Mouse (Mus musculus) liver, embryonic 13.5 days (tissue): ENCODE measurements around the gene Ints1. TPM values are rescaled to one million over a fixed set of nuclear protein-coding genes. Genes with fewer than 3 reads are reported as not detected.
A peak's percentile ranks its signal among the peaks of the same experiment; 100 is the strongest.

ENCODE experiments used
- ATAC-seq: fragments of 200-750 bp; cut with Nextera tagmentation; 2 replicates; pipeline ENCODE4 v1.8.0; 2017; ENCODE audit warnings: low read depth, mild to moderate bottlenecking, moderate number of reproducible peaks, moderate library complexity
- DNase-seq: peaks from one replicate; pipeline ENCODE4 v3.0.0; 2022
- H3K27ac ChIP-seq: fragments of 300-500 bp; sonication (generic); 2 replicates; pipeline ENCODE4 v1.5.1; 2015; ENCODE audit warnings: moderate library complexity, mild to moderate bottlenecking, inconsistent platforms
- H3K27me3 ChIP-seq: fragments of 300-500 bp; sonication (generic); 2 replicates; pipeline ENCODE4 v1.6.1; 2015; ENCODE audit warnings: mild to moderate bottlenecking, inconsistent platforms
- H3K36me3 ChIP-seq: fragments of 300-500 bp; sonication (generic); 2 replicates; pipeline ENCODE4 v1.6.1; 2015; ENCODE audit warnings: mild to moderate bottlenecking, inconsistent platforms
- H3K4me1 ChIP-seq: fragments of 300-500 bp; sonication (generic); replicated peaks from 2 replicates; pipeline ENCODE4 v1.6.1; 2015; ENCODE audit warnings: inconsistent platforms
- H3K4me2 ChIP-seq: fragments of 300-500 bp; sonication (generic); 2 replicates; pipeline ENCODE4 v1.6.1; 2015; ENCODE audit warnings: inconsistent platforms, mild to moderate bottlenecking, moderate library complexity
- H3K4me3 ChIP-seq: fragments of 300-500 bp; sonication (generic); replicated peaks from 2 replicates; pipeline ENCODE4 v1.5.1; 2015; ENCODE audit warnings: mild to moderate bottlenecking, inconsistent platforms
- H3K9ac ChIP-seq: fragments of 300-500 bp; sonication (generic); 2 replicates; pipeline ENCODE4 v1.6.1; 2015; ENCODE audit warnings: mild to moderate bottlenecking, inconsistent platforms
- H3K9me3 ChIP-seq: fragments of 300-500 bp; sonication (generic); replicated peaks from 2 replicates; pipeline ENCODE4 v1.6.1; 2016; ENCODE audit warnings: inconsistent platforms
- WGBS: fragments of 180-500 bp; shearing (Covaris S2); methylation state at CpG from one replicate; pipeline ENCODE4 v1.1.7; 2015; ENCODE audit not compliant: insufficient replicate concordance; 5-methylcytosine and 5-hydroxymethylcytosine counted together
- polyA plus RNA-seq: library from polyadenylated mRNA; unstranded; fragments of >200 nt; fragmentation: Nextera tagmentation; extraction: Ambion mirVana; gene quantifications from 2 replicates; pipeline ENCODE4 v1.2.1, GENCODE M21; 2015

Ints1 gene
- polyA plus RNA-seq, 1 experiment from 2014 or later, result 12.7 TPM

- H3K27ac ChIP-seq, result peak overlapping the region; percentile 99
- H3K27me3 ChIP-seq, result no peaks in the 10 kb centered on the region
- no peak for DNase-seq
- H3K9ac ChIP-seq, result peak overlapping the region; percentile 92
- H3K9me3 ChIP-seq, result no peaks in the 10 kb centered on the region
- H3K36me3 ChIP-seq, result peaks cover 11% of the 10 kb centered on the region
- peak overlapping the region; percentile 86 for H3K4me3 ChIP-seq
- H3K4me2 ChIP-seq, result peak overlapping the region; percentile 100
- 27% methylated on average over 11 of the region's 11 CpGs for WGBS
- peaks cover 96% of the 10 kb centered on the region for H3K4me1 ChIP-seq
- no peak for ATAC-seq
Measured at GRCm38 (mm10) chr5:139732634-139733107, 42.8 kb downstream of the Ints1 start.

GRCm38 (mm10) chr5:139730712-139731486 lies 44.6 kb downstream of the Ints1 start:
- no peak for ATAC-seq
- Histone ChIP-seq H3K27me3 (no peaks in the 10 kb centered on the region), H3K9me3 (no peaks in the 10 kb centered on the region), H3K4me2 (peak overlapping the region; percentile 29; the same call in 1 of the 2 replicates), H3K27ac (peak overlapping the region; percentile 67), H3K4me1 (peaks cover 99% of the 10 kb centered on the region), H3K36me3 (peaks cover 16% of the 10 kb centered on the region), H3K9ac (peak overlapping the region; percentile 36), H3K4me3 (no peak overlapping the region)
- DNase-seq, result no peak
- 69% methylated on average over 8 of the region's 8 CpGs for WGBS

- Histone ChIP-seq H3K9me3 (no peaks in the 10 kb centered on the region), H3K27me3 (no peaks in the 10 kb centered on the region), H3K9ac (0 out of 2 replicates have a peak overlapping the region, but pooled peaks have one; percentile 20), H3K4me1 (peaks cover 93% of the 10 kb centered on the region), H3K36me3 (peaks cover 22% of the 10 kb centered on the region), H3K27ac (peak overlapping the region; percentile 61), H3K4me3 (no peak overlapping the region), H3K4me2 (no peak overlapping the region)
- WGBS, result 44% methylated on average over 11 of the region's 11 CpGs
- ATAC-seq, result no peak
- DNase-seq, result no peak
Measured at GRCm38 (mm10) chr5:139727261-139727660, 48.2 kb downstream of the Ints1 start.

- Histone ChIP-seq H3K4me3 (no peak overlapping the region), H3K9ac (no peak overlapping the region), H3K27me3 (no peaks in the 10 kb centered on the region), H3K4me2 (no peak overlapping the region), H3K27ac (peak overlapping the region; percentile 61; the same call in 1 of the 2 replicates), H3K36me3 (peaks cover 25% of the 10 kb centered on the region), H3K9me3 (no peaks in the 10 kb centered on the region), H3K4me1 (peaks cover 84% of the 10 kb centered on the region)
- WGBS, result 73% methylated on average over 3 of the region's 3 CpGs
- DNase-seq, result no peak
- ATAC-seq, result no peak
Measured at GRCm38 (mm10) chr5:139726186-139726585, 49.3 kb downstream of the Ints1 start.

- no peak for DNase-seq
- peaks cover 76% of the 10 kb centered on the region for H3K4me1 ChIP-seq
- no peaks in the 10 kb centered on the region for H3K9me3 ChIP-seq
- no peak for ATAC-seq
- H3K4me3 ChIP-seq, result no peak overlapping the region
- no peak overlapping the region for H3K4me2 ChIP-seq
- H3K9ac ChIP-seq, result no peak overlapping the region
- peaks cover 36% of the 10 kb centered on the region for H3K36me3 ChIP-seq
- H3K27me3 ChIP-seq, result no peaks in the 10 kb centered on the region
- no peak overlapping the region for H3K27ac ChIP-seq
- WGBS, result 74% methylated on average over 10 of the region's 10 CpGs
Measured at GRCm38 (mm10) chr5:139724336-139725116, 50.9 kb downstream of the Ints1 start.

GRCm38 (mm10) chr5:139723113-139723512 lies 52.4 kb downstream of the Ints1 start:
- H3K9me3 ChIP-seq, result no peaks in the 10 kb centered on the region
- H3K36me3 ChIP-seq, result peaks cover 50% of the 10 kb centered on the region
- no peak overlapping the region for H3K4me3 ChIP-seq
- WGBS, result 64% methylated on average over 9 of the region's 9 CpGs
- ATAC-seq (0 out of 2 replicates have a peak, but pooled peaks have one; percentile 3), DNase-seq (no peak)
- peak overlapping the region; percentile 71 for H3K27ac ChIP-seq
- H3K4me1 ChIP-seq, result peaks cover 63% of the 10 kb centered on the region
- H3K27me3 ChIP-seq, result no peaks in the 10 kb centered on the region
- peak overlapping the region; percentile 2; the same call in 1 of the 2 replicates for H3K9ac ChIP-seq
- H3K4me2 ChIP-seq, result no peak overlapping the region

- H3K27me3 ChIP-seq, result no peaks in the 10 kb centered on the region
- peak; percentile 64 for ATAC-seq
- no peak for DNase-seq
- no peak overlapping the region for H3K4me3 ChIP-seq
- H3K36me3 ChIP-seq, result peaks cover 54% of the 10 kb centered on the region
- peak overlapping the region; percentile 71 for H3K27ac ChIP-seq
- no peak overlapping the region for H3K4me2 ChIP-seq
- peak overlapping the region; percentile 2; the same call in 1 of the 2 replicates for H3K9ac ChIP-seq
- 30% methylated on average over 6 of the region's 6 CpGs for WGBS
- no peaks in the 10 kb centered on the region for H3K9me3 ChIP-seq
- H3K4me1 ChIP-seq, result peaks cover 59% of the 10 kb centered on the region
Measured at GRCm38 (mm10) chr5:139722709-139723108, 52.8 kb downstream of the Ints1 start.

- ATAC-seq (no peak), DNase-seq (no peak)
- Histone ChIP-seq H3K9ac (no peak overlapping the region), H3K4me3 (no peak overlapping the region), H3K9me3 (no peaks in the 10 kb centered on the region), H3K36me3 (peaks cover 84% of the 10 kb centered on the region), H3K4me2 (no peak overlapping the region), H3K27me3 (no peaks in the 10 kb centered on the region), H3K4me1 (peaks cover 26% of the 10 kb centered on the region), H3K27ac (peak overlapping the region; percentile 53; the same call in 1 of the 2 replicates)
- 74% methylated on average over 7 of the region's 7 CpGs for WGBS
Measured at GRCm38 (mm10) chr5:139718949-139719348, 56.5 kb downstream of the Ints1 start.

GRCm38 (mm10) chr5:139718540-139718939 lies 56.9 kb downstream of the Ints1 start:
- Histone ChIP-seq H3K27ac (peak overlapping the region; percentile 53; the same call in 1 of the 2 replicates), H3K27me3 (no peaks in the 10 kb centered on the region), H3K4me1 (peaks cover 23% of the 10 kb centered on the region), H3K4me3 (no peak overlapping the region), H3K9ac (no peak overlapping the region), H3K36me3 (peaks cover 88% of the 10 kb centered on the region), H3K4me2 (no peak overlapping the region), H3K9me3 (no peaks in the 10 kb centered on the region)
- 80% methylated on average over 6 of the region's 6 CpGs for WGBS
- no peak for DNase-seq
- no peak for ATAC-seq

- Histone ChIP-seq H3K4me1 (peaks cover 15% of the 10 kb centered on the region), H3K27ac (no peak overlapping the region), H3K9ac (no peak overlapping the region), H3K36me3 (peaks cover 92% of the 10 kb centered on the region), H3K9me3 (no peaks in the 10 kb centered on the region), H3K4me2 (no peak overlapping the region), H3K27me3 (no peaks in the 10 kb centered on the region), H3K4me3 (no peak overlapping the region)
- 95% methylated on average over 2 of the region's 2 CpGs for WGBS
- ATAC-seq (0 out of 2 replicates have a peak, but pooled peaks have one; percentile 30), DNase-seq (peak; percentile 40)
Measured at GRCm38 (mm10) chr5:139717723-139718122, 57.8 kb downstream of the Ints1 start.

GRCm38 (mm10) chr5:139706496-139706895 lies 69.0 kb downstream of the Ints1 start:
- Histone ChIP-seq H3K4me1 (peaks cover 15% of the 10 kb centered on the region), H3K4me2 (no peak overlapping the region), H3K9me3 (no peaks in the 10 kb centered on the region), H3K4me3 (no peak overlapping the region), H3K27me3 (no peaks in the 10 kb centered on the region), H3K36me3 (peaks cover 66% of the 10 kb centered on the region), H3K27ac (no peak overlapping the region), H3K9ac (no peak overlapping the region)
- DNase-seq, result no peak
- ATAC-seq, result no peak
- WGBS, result 88% methylated on average over 10 of the region's 10 CpGs
